Mouse (Mus musculus): ENCODE results near the gene Cryga.

The Cryga gene

GRCm38 (mm10) chr1:65103273-65103672, at the start of gene Cryga:
Cryga (minus strand) TSS chr1:65103373.
- DNase-seq (ENCODE audit: low read depth, low spot score) = no peak

- no peak for DNase-seq (ENCODE audit: low read depth, low spot score)
Observed at GRCm38 (mm10) chr1:65147971-65148370, 44.8 kb upstream of the Cryga start.

GRCm38 (mm10) chr1:65147326-65147725, 44.2 kb upstream of the Cryga start:
- DNase-seq (ENCODE audit: low read depth, low spot score) = no peak

GRCm38 (mm10) chr1:65146601-65147000, 43.4 kb upstream of the Cryga start:
- no peak for DNase-seq (ENCODE audit: low read depth, low spot score)

GRCm38 (mm10) chr1:65144783-65145182, 41.6 kb upstream of the Cryga start:
- DNase-seq (ENCODE audit: low read depth, low spot score) = no peak

GRCm38 (mm10) chr1:65137560-65137959, 34.4 kb upstream of the Cryga start:
- DNase-seq (ENCODE audit: low read depth, low spot score) = no peak

- DNase-seq (ENCODE audit: low read depth, low spot score) = no peak
Observed at GRCm38 (mm10) chr1:65132833-65133232, 29.7 kb upstream of the Cryga start.

- DNase-seq (ENCODE audit: low read depth, low spot score) = no peak
Observed at GRCm38 (mm10) chr1:65131671-65132070, 28.5 kb upstream of the Cryga start.

- no peak for DNase-seq (ENCODE audit: low read depth, low spot score)
Observed at GRCm38 (mm10) chr1:65130226-65130625, 27.1 kb upstream of the Cryga start.

GRCm38 (mm10) chr1:65129634-65130180, 26.5 kb upstream of the Cryga start:
- DNase-seq (ENCODE audit: low read depth, low spot score) = no peak

GRCm38 (mm10) chr1:65122574-65123372, 19.6 kb upstream of the Cryga start, which contains the start of gene D630023F18Rik:
D630023F18Rik (minus strand) TSS chr1:65123214.
- DNase-seq (ENCODE audit: low read depth, low spot score) = no peak

- DNase-seq (ENCODE audit: low read depth, low spot score) = no peak
Observed at GRCm38 (mm10) chr1:65119438-65119837, 16.3 kb upstream of the Cryga start, which contains the start of gene Gm28845. Gm28845 (minus strand) TSS chr1:65119558.

GRCm38 (mm10) chr1:65118150-65118913, 15.2 kb upstream of the Cryga start:
- DNase-seq (ENCODE audit: low read depth, low spot score) = no peak

GRCm38 (mm10) chr1:65113536-65114172, 10.5 kb upstream of the Cryga start:
- no peak for DNase-seq (ENCODE audit: low read depth, low spot score)

- no peak for DNase-seq (ENCODE audit: low read depth, low spot score)
Observed at GRCm38 (mm10) chr1:65112807-65113196, 9.6 kb upstream of the Cryga start.

GRCm38 (mm10) chr1:65112031-65112806, 9.0 kb upstream of the Cryga start:
- DNase-seq (ENCODE audit: low read depth, low spot score) = peak; percentile 55

GRCm38 (mm10) chr1:65109756-65110435, 6.7 kb upstream of the Cryga start:
- peak; percentile 20 for DNase-seq (ENCODE audit: low read depth, low spot score)

GRCm38 (mm10) chr1:65109196-65109595, 6.0 kb upstream of the Cryga start:
- DNase-seq (ENCODE audit: low read depth, low spot score) = no peak

GRCm38 (mm10) chr1:65107654-65108279, 4.6 kb upstream of the Cryga start:
- no peak for DNase-seq (ENCODE audit: low read depth, low spot score)

GRCm38 (mm10) chr1:65096953-65097352, 6.2 kb downstream of the Cryga start:
- DNase-seq (ENCODE audit: low read depth, low spot score) = no peak
